Mouse (Mus musculus): Measurements from ENCODE around the gene Ccdc186.

The Ccdc186 gene

DNA sequence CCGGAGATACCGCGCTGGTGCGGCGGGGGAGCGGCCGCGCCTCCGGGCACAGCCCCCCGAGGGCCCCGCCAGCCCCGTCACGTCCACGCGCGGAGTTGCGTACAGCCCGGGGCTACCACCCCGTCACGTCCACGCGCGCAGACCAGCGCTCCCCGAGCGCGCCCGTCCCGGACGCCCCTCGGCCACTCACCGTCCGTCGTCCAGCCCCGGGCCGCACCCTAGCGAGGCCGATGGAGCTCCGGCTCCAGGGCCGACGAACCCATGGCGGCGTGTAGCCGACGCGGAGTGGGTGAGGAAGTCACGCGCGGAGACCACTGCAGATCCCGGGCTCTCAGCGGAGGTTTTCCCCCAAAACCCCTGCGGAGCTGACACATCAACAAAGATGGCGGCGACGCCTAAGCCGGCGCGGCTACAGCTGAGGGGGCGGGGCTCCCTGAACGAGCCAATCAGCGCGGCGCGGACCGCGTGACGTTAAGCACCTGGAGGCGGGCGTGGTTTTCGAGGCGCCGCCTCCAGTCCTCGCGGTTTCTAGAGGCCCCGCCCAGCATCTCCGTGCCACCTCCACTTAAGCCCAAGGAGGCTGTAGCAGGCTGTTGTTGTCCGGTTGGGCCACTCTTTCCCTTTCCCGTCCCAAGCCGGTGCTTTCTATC, at the start of gene Ccdc186:
Gene Ccdc186, minus strand, starts transcription at position 393 of the 650 bp plus-strand sequence.
- peak; percentile 95 for DNase-seq (ENCODE audit: low spot score)

DNA sequence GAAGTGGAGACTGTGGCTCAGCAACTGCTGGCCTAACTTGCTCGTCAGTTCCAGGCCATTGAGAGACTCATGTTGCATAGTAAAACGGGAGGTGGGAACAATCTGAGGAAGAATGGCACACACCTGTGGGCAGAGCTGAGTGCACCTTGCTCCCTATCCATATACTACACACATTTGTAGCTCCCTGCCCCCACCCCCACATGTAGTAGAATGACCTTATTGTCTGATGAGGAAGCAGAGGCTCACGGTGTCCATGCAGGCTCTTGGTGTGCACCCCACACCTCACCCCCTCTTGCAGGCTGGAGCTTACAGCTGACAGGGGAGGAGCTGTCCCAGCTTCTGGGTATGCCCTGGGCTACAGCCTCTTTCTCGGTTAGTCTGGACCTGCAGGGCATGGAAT, 45.7 kb upstream of the Ccdc186 start:
- DNase-seq (ENCODE audit: low spot score) = no peak

DNA sequence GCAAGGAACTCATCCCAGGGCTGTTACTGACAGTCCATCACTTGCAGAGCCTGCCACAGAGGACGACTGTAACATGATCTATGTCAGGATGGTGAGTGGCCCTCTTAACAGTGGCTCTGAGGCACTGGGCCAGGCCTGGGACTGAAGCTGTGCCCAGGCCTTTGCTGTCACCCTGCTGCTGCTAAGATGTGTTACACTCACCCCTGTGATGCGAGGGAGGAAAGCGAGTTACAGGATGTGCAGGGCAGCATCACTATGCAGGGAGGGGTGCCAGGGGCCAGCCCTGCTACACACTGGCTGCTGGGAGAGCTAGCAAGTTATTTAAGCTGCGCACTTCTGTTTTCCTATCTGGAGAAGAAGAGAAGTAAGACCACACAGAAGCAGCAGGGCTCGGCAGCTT, 34.5 kb upstream of the Ccdc186 start:
- DNase-seq (ENCODE audit: low spot score) = no peak

- no peak for DNase-seq (ENCODE audit: low spot score)
Measured at GRCm38 (mm10) chr19:56852590-56852989, 30.6 kb upstream of the Ccdc186 start.

DNA sequence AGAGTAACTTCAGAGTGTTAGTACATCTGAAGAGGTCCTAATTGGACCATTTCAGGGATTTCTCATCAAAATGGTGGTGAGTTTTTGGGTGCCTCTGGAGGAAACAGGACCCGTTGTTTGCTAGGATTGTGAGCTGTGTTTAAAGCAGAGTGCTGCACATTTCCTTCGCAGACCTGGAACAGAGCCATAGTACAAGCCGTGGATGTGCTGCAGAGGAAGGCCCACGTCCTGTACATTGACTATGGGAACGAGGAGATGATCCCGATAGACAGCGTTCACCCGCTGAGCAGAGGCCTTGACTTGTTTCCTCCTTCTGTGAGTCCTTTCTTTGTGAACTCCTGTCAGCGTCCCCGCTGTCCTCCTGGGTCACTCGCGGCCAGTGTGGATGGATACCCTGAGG, 21.0 kb upstream of the Ccdc186 start:
- no peak for DNase-seq (ENCODE audit: low spot score)

- no peak for DNase-seq (ENCODE audit: low spot score)
Measured at GRCm38 (mm10) chr19:56838942-56839706, 17.1 kb upstream of the Ccdc186 start.

DNA sequence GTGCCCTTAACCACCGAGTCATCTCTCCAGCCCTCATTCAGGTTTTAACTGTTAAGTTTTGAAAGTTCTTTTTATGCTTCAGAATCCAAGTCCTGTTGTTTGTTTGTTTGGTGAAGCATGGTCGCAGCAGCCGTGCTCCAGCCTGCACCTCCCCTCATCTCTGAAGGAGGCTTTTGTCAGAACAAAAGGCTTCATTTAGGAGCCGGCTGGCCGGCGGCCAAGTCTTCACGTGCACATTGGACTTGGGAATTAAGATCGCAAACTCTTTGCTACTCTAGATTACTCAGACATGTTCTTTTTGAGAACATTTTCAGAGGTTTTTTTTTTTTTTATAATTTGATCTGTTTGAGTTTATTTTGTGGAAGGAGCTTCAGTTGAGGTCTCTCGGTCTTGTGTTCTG, 13.3 kb upstream of the Ccdc186 start:
- DNase-seq (ENCODE audit: low spot score) = no peak

DNA sequence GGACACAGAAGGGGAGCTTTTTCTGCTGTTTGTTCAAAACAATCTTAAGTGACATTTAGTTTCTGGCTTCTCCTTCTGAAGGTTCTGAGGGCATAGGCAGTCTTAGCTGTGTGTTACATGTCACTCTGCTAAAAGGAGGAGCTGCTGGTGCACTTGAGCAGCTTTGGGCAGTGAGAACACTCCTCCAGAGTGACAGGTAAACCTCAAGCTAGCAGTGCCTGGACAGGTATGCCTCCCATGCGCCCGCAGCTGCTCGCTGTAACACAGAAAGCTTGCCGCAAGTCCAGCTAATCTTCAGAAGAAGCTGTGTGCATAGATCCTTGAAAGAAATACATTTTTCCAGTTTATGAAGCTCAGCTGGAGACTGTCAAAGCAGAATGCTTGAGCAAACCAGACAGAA, 8.2 kb upstream of the Ccdc186 start:
- DNase-seq (ENCODE audit: low spot score) = no peak

DNA sequence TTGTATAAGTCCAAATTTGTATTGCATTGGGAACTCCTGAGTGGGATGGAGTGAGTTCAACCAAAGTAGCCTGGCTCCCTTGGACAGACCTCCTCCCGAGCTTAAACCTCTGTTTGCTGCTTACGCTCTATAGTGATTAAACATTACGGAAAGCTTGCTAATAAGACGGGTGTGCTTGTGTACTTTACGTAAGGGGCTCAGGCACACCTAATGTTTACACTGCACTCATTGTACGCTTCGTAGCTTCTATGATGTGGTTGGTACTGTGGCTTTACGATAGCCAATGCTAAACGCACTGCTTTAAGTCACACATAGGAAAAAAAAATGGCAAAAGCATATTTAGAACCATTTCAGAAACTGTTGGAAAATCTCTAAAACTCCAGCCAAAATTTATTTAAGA, 7.3 kb upstream of the Ccdc186 start:
- no peak for DNase-seq (ENCODE audit: low spot score)

GRCm38 (mm10) chr19:56828305-56828704, 6.3 kb upstream of the Ccdc186 start:
- no peak for DNase-seq (ENCODE audit: low spot score)

GRCm38 (mm10) chr19:56826047-56826631, 4.1 kb upstream of the Ccdc186 start, which contains the start of gene Tdrd1:
TSS of gene Tdrd1 (plus strand) at chr19:56826209.
- DNase-seq (ENCODE audit: low spot score) = no peak

- no peak for DNase-seq (ENCODE audit: low spot score)
Measured at GRCm38 (mm10) chr19:56822448-56822836, 452 bp upstream of the Ccdc186 start.

DNA sequence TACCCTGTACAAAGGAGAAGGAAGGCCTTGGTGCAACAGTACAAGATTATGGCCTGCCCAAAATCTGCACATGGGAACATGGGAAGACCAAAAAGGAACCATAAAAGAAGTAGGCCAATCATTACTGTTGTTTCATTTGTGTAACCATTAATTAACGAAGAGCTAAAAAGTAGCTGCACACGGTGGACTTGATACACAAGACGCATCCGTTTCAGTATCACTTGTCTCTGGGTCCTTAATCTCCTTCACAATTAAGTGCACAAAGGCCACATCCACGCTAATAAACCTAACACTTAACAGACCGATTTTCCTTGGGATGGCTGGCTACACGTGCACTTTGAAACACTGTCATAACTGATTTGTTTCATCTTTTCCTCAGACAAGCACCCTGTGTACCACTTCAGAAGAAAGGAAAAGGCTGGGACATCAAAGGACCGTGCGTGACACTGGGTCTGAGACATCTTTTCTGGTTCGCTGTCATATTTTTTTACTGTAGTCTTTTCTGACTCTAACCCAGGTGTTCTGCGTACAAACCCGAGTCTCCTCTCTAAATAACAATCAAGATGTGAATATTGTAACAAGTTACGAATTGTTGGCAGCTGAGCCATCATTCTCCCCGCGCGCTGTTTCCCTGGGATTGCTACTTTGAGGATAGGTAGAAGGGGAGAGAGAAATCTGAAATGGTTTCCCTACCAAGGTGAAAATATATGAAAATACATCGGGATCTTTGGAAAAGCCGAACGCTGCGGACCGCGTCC, 771 bp downstream of the Ccdc186 start:
- peak; percentile 58 for DNase-seq (ENCODE audit: low spot score)

GRCm38 (mm10) chr19:56817851-56818526, 4.0 kb downstream of the Ccdc186 start:
- no peak for DNase-seq (ENCODE audit: low spot score)

DNA sequence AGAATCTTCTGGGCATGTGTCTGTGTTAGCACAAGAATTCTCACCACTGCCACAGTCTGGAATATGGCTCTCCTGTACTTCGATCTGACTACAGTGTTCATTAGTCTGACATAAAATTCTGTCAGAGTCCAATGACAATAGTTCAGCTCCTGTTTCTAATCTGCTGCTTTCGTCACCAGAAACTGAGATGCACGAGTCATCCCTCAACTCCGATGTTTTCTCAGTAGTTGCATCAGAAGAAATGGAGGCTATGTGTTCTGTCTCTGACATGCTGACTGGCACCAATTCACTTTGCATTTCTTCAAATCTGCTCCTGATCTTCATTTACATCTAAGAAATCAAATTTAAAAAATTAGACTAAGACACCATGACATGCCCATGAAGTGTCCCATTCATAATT, 8.6 kb downstream of the Ccdc186 start:
- no peak for DNase-seq (ENCODE audit: low spot score)

DNA sequence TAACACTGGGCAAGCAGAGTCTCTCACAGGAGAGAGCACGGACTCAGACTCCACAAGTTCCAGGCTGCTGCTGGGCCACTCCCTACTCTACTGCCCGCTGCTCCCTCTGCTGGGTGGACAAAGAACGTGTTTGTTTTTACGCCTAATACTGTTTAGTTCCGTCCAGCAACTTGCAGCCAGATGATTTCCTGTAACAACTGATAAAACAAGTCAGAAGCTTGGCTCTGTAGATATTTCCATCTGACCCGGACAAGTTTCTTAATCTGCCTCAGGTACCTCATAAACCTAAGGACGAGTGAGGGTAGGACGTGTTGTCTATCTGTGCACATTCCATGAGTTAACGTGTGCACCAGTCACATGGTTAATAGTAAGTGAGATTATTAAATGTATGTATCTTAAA, 10.4 kb downstream of the Ccdc186 start:
- DNase-seq (ENCODE audit: low spot score) = no peak

DNA sequence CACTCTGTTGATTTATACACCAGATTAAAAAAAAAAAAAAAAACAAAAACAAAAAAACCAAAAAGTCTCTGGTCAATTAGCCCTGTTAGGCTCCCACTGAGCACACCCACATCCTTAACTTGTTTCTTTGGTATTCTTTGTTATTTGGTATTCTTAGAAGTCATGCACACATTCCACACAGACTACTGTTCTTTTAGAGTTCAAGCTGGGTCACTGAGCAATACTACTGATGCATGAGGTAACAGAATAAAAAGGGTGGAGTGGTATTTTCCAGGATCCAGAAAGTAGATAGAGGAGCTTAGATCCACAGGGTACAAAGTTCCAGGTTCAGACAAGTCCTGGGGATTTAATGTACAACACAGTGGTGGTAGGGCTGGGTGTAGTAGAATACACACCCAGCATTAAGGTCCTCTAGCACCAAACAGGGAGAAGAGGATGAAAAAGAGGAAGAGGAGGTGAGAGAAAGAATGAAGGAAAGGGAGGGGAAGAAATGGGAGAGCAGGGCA, 11.3 kb downstream of the Ccdc186 start:
- no peak for DNase-seq (ENCODE audit: low spot score)

- no peak for DNase-seq (ENCODE audit: low spot score)
Measured at GRCm38 (mm10) chr19:56808771-56809170, 13.2 kb downstream of the Ccdc186 start.

GRCm38 (mm10) chr19:56807122-56807521, 14.9 kb downstream of the Ccdc186 start:
- DNase-seq (ENCODE audit: low spot score) = no peak

DNA sequence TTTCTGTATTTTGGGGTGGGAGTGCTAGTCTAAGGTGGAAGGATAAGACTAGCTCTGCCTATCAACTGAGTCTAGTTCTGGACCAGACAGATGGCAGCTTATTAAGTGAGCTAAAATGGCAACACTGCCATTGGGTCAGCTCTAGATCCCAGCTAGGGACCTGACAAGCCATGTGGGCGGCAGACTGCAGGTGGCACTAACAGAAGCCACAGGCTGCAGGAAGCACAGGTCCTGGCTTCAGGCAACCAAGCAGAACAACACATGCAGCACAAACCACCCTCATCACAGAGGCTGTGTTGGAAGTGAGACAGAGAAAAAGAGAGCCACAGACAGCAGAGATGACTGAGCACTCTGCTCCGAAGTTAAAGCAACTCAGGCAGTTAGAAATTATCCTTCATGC, 16.6 kb downstream of the Ccdc186 start:
- no peak for DNase-seq (ENCODE audit: low spot score)

GRCm38 (mm10) chr19:56802352-56802746, 19.6 kb downstream of the Ccdc186 start:
- no peak for DNase-seq (ENCODE audit: low spot score)
